8 mouse cellular contexts compared by ENCODE assay signal in genomic region chr9:64385511-64386465, GRCm38 (mm10). TPM values are rescaled to one million over a fixed set of nuclear protein-coding genes. Genes with fewer than 3 reads are reported as not detected.
DNase-seq lines count a peak whose midpoint lies in the region; ATAC-seq lines count a peak whose summit lies in the region.

Gene Megf11, plus strand, starts transcription at chr9:64385626.

- no peak within 1 kb of the TSS for H3K27ac ChIP-seq in kidney, embryonic 14.5 days (ENCODE audit: low read depth, low read length)
- H3K27ac ChIP-seq in forebrain, embryonic 16.5 days (ENCODE audit: low read length): no peak within 1 kb of the TSS
- H3K27ac ChIP-seq in liver, embryonic 16.5 days (ENCODE audit: low read length): no peak within 1 kb of the TSS

- ATAC-seq in kidney, embryonic 14.5 days (ENCODE audit: low FRiP score, low TSS enrichment): peak; percentile 65
- peak; percentile 79 for ATAC-seq in forebrain, embryonic 16.5 days
- no peak for ATAC-seq in liver, embryonic 16.5 days (ENCODE audit: low read depth)

- H3K9me3 ChIP-seq in kidney, embryonic 14.5 days (ENCODE audit: control insufficient read depth, low read length): no peaks in the 10 kb centered on the region
- no peaks in the 10 kb centered on the region for H3K9me3 ChIP-seq in forebrain, embryonic 16.5 days (ENCODE audit: control insufficient read depth, low read length)
- no peaks in the 10 kb centered on the region for H3K9me3 ChIP-seq in liver, embryonic 16.5 days (replicated peaks; ENCODE audit: control insufficient read depth, low read length)

- peak within 1 kb of the TSS; percentile 61 for H3K4me3 ChIP-seq in kidney, embryonic 14.5 days (ENCODE audit: low read length)
- peak within 1 kb of the TSS; percentile 67 for H3K4me3 ChIP-seq in forebrain, embryonic 16.5 days (replicated peaks; ENCODE audit: low read length)
- H3K4me3 ChIP-seq in liver, embryonic 16.5 days (ENCODE audit: low read depth, low read length): peak within 1 kb of the TSS; percentile 43

- H3K36me3 ChIP-seq in kidney, embryonic 14.5 days (ENCODE audit: control insufficient read depth, insufficient read depth, low read length): no peaks in the 10 kb centered on the region
- H3K36me3 ChIP-seq in forebrain, embryonic 16.5 days (ENCODE audit: control insufficient read depth, insufficient read depth): no peaks in the 10 kb centered on the region
- no peaks in the 10 kb centered on the region for H3K36me3 ChIP-seq in liver, embryonic 16.5 days (ENCODE audit: control insufficient read depth, insufficient read depth)

- WGBS in kidney, embryonic 14.5 days: under 1% methylated on average over 78 of the region's 93 CpGs
- WGBS in forebrain, embryonic 16.5 days: 1% methylated on average over 89 of the region's 93 CpGs
- 1% methylated on average over 86 of the region's 93 CpGs for WGBS in liver, embryonic 16.5 days (ENCODE audit: insufficient replicate concordance)

- H3K9ac ChIP-seq in kidney, embryonic 14.5 days (ENCODE audit: low read depth, low read length): peak within 1 kb of the TSS; percentile 51
- peak within 1 kb of the TSS; percentile 70 for H3K9ac ChIP-seq in forebrain, embryonic 16.5 days (replicated peaks; ENCODE audit: low read depth, low read length)
- no peak within 1 kb of the TSS for H3K9ac ChIP-seq in liver, embryonic 16.5 days (ENCODE audit: low read depth, low read length)

- H3K4me1 ChIP-seq in kidney, embryonic 14.5 days (ENCODE audit: control insufficient read depth, insufficient read depth, low read length): peaks cover 9% of the 10 kb centered on the region
- H3K4me1 ChIP-seq in forebrain, embryonic 16.5 days (replicated peaks; ENCODE audit: control insufficient read depth, insufficient read depth, low read length): peaks cover 26% of the 10 kb centered on the region
- peaks cover 3% of the 10 kb centered on the region for H3K4me1 ChIP-seq in liver, embryonic 16.5 days (ENCODE audit: control insufficient read depth, low read depth, low read length)

- peak within 1 kb of the TSS; percentile 98 for H3K4me2 ChIP-seq in kidney, embryonic 14.5 days (replicated peaks; ENCODE audit: low read depth, low read length)
- H3K4me2 ChIP-seq in forebrain, embryonic 16.5 days (ENCODE audit: low read length): peak within 1 kb of the TSS; percentile 99
- peak within 1 kb of the TSS; percentile 47 for H3K4me2 ChIP-seq in liver, embryonic 16.5 days (ENCODE audit: low read depth, low read length)

- peaks cover 46% of the 10 kb centered on the region for H3K27me3 ChIP-seq in kidney, embryonic 14.5 days (ENCODE audit: control insufficient read depth, insufficient read depth, low read length)
- peaks cover 23% of the 10 kb centered on the region for H3K27me3 ChIP-seq in forebrain, embryonic 16.5 days (replicated peaks; ENCODE audit: control insufficient read depth, insufficient read depth, low read length)
- H3K27me3 ChIP-seq in liver, embryonic 16.5 days (ENCODE audit: control insufficient read depth, insufficient read depth, low read depth, low read length): peaks cover 63% of the 10 kb centered on the region

- DNase-seq in kidney, adult 18-20 months: no peak
- peak; percentile 76 for DNase-seq in cerebellum, adult 11-12 months
- DNase-seq in kidney, postnatal 14 days: peak; percentile 42
- peak; percentile 24 to 39 for DNase-seq in right cerebral cortex, adult 2 months (ENCODE audit: low spot score in 2 of 2)
- DNase-seq in gastrocnemius, postnatal 25 days: no peak

RNA-seq across cellular contexts. Expression of gene Megf11, which starts in this region (rescaled TPM):
- 3.3 and 3.7 TPM in 2 replicates for polyA plus RNA-seq in kidney, embryonic 14.5 days (2014; fragmentation: Nextera tagmentation; extraction: Ambion mirVana)
- polyA plus RNA-seq in forebrain, embryonic 16.5 days (2015; fragmentation: Nextera tagmentation; extraction: Ambion mirVana): 6.8 and 10.1 TPM in 2 replicates
- 0.51 and 0.69 TPM in 2 replicates for polyA plus RNA-seq in liver, embryonic 16.5 days (2015; fragmentation: Nextera tagmentation; extraction: Ambion mirVana)
- under 1 TPM; 0.54 to 0.67 TPM for total RNA-seq in gastrocnemius, postnatal 25 days (2021)

Comparison
In these comparisons a context has a peak if more than half of its experiments do, and no peak if none do; other contexts are left out.
1. DNase-seq: peak in cerebellum, adult 11-12 months (single experiment), kidney, postnatal 14 days (single experiment) and right cerebral cortex, adult 2 months (2 of 2); none in kidney, adult 18-20 months (single experiment) and gastrocnemius, postnatal 25 days (single experiment).
2. H3K4me2 ChIP-seq: peak in every context shown above with its lines; median percentile 99 in forebrain, embryonic 16.5 days; 98 in kidney, embryonic 14.5 days; 47 in liver, embryonic 16.5 days.
3. Peak in every context shown above with its lines, with median percentiles within 50 percentile points of each other: H3K4me3 ChIP-seq.